ENCODE assay signal across 20 mouse cellular contexts in genomic region chr7:132303988-132304387, GRCm38 (mm10). TPM values are rescaled to one million over a fixed set of nuclear protein-coding genes. Genes with fewer than 3 reads are reported as not detected.
DNase-seq lines count a peak whose midpoint lies in the region; ATAC-seq lines count a peak whose summit lies in the region.
"Had no signal": no experiment of that assay in that cellular context is flagged by ENCODE, and none has a peak within 500 bp of the region (broad histone marks: within the 10 kb centered on the region; RNA-seq: fewer than 3 reads in every experiment).

No protein-coding gene starts in this region.

- H3K4me2 ChIP-seq in heart, embryonic 11.5 days: no peak overlapping the region
- H3K4me2 ChIP-seq: embryonic facial prominence, embryonic 12.5 days; hindbrain, embryonic 14.5 days; kidney, embryonic 15.5 days; liver, embryonic 12.5 days; midbrain, embryonic 13.5 days had no signal

- H3K4me3 ChIP-seq in brown adipose tissue, adult 24 weeks (ENCODE audit: insufficient read depth, low read depth, low read length): no peak overlapping the region
- H3K4me3 ChIP-seq in heart, embryonic 11.5 days (ENCODE audit: low read depth, low read length): no peak overlapping the region
- H3K4me3 ChIP-seq: embryonic facial prominence, embryonic 12.5 days; heart, adult 2 months; kidney, embryonic 15.5 days; liver, embryonic 12.5 days; midbrain, embryonic 13.5 days; myocyte had no signal

- H3K36me3 ChIP-seq in splenic B cell, adult 2 months (ENCODE audit: control insufficient read depth, insufficient read depth, low read length, poor library complexity, severe bottlenecking): no peaks in the 10 kb centered on the region; the same call in 1 of the 2 replicates
- no peaks in the 10 kb centered on the region for H3K36me3 ChIP-seq in heart, embryonic 11.5 days (ENCODE audit: control insufficient read depth, insufficient read depth, low read length)
- H3K36me3 ChIP-seq: embryonic facial prominence, embryonic 12.5 days; kidney, embryonic 15.5 days; liver, embryonic 12.5 days; midbrain, embryonic 13.5 days had no signal

- intact Hi-C loops in left cerebral cortex, postnatal 36 days (cut with DNase I): no loop called here

- WGBS in heart, embryonic 11.5 days (ENCODE audit: insufficient replicate concordance): 57% methylated on average over 7 of the region's 7 CpGs

- H3K4me1 ChIP-seq in brown adipose tissue, adult 24 weeks (ENCODE audit: control insufficient read depth, insufficient read depth, insufficient read length, low read length): peaks cover 73% of the 10 kb centered on the region
- H3K4me1 ChIP-seq in heart, embryonic 11.5 days (ENCODE audit: control insufficient read depth, insufficient read depth, low read length): peaks cover 4% of the 10 kb centered on the region; the same call in 1 of the 2 replicates

- H3K27ac ChIP-seq in brown adipose tissue, adult 24 weeks (replicated peaks; ENCODE audit: low read depth, low read length): peak overlapping the region; percentile 15; the same call in 1 of the 2 replicates
- no peak overlapping the region for H3K27ac ChIP-seq in heart, embryonic 11.5 days (ENCODE audit: low read depth, low read length)
- H3K27ac ChIP-seq: embryonic facial prominence, embryonic 12.5 days; hindbrain, embryonic 14.5 days; kidney, embryonic 15.5 days; liver, embryonic 12.5 days; midbrain, embryonic 13.5 days had no signal

- peak; percentile 30 to 46 for DNase-seq in lung, adult 18-20 months
- DNase-seq in lung, postnatal 14 days: no peak
- peak; percentile 31 for DNase-seq in splenic B cell, adult 2 months (ENCODE audit: low read depth, low spot score)
- DNase-seq in thymus, postnatal 4 days: peak; percentile 54
- no peak for DNase-seq in left cerebral cortex, postnatal 36 days (ENCODE audit: low spot score in 2 of 2)
- DNase-seq: cerebellum, adult 11-12 months; cerebellum, postnatal 36 days; heart, adult 2 months; heart, postnatal 10 days; right cerebral cortex, postnatal 4 days had no signal

- no peak overlapping the region for H3K9ac ChIP-seq in heart, embryonic 11.5 days (ENCODE audit: low read depth, low read length)
- H3K9ac ChIP-seq: embryonic facial prominence, embryonic 12.5 days; hindbrain, embryonic 14.5 days; kidney, embryonic 15.5 days; liver, embryonic 12.5 days; midbrain, embryonic 13.5 days had no signal

- no peaks in the 10 kb centered on the region for H3K27me3 ChIP-seq in splenic B cell, adult 2 months (ENCODE audit: control insufficient read depth, insufficient read depth, low read length, poor library complexity, severe bottlenecking)
- no peaks in the 10 kb centered on the region for H3K27me3 ChIP-seq in heart, embryonic 11.5 days (ENCODE audit: control insufficient read depth, insufficient read depth, low read length)
- H3K27me3 ChIP-seq: embryonic facial prominence, embryonic 12.5 days; kidney, embryonic 15.5 days; liver, embryonic 12.5 days; midbrain, embryonic 13.5 days had no signal

- H3K9me3 ChIP-seq in heart, embryonic 11.5 days (replicated peaks; ENCODE audit: control insufficient read depth, low read length): no peaks in the 10 kb centered on the region
- H3K9me3 ChIP-seq: embryonic facial prominence, embryonic 12.5 days; kidney, embryonic 15.5 days; liver, embryonic 12.5 days; midbrain, embryonic 13.5 days had no signal

- ATAC-seq in heart, embryonic 11.5 days (replicated peaks; ENCODE audit: insufficient number of reproducible peaks, low FRiP score, low TSS enrichment): no peak
- ATAC-seq: forebrain, embryonic 16.5 days; intestine, embryonic 16.5 days; liver, embryonic 12.5 days; midbrain, embryonic 13.5 days had no signal

RNA-seq across cellular contexts. Expression of gene Chst15, which starts 13.0 kb away (rescaled TPM):
- polyA plus RNA-seq in brown adipose tissue, adult 24 weeks (2012; ENCODE audit: insufficient read depth, insufficient read length, missing spikeins): 14.7 and 16.0 TPM in 2 replicates
- polyA plus RNA-seq in heart, embryonic 11.5 days (2014; fragmentation: Nextera tagmentation; extraction: Ambion mirVana): 2.4 and 3.3 TPM in 2 replicates
- total RNA-seq in left cerebral cortex, postnatal 36 days (2021): 10 to 100 TPM; 38.1 to 49.1 TPM

Comparison
In these comparisons a context has a peak if more than half of its experiments do, and no peak if none do; other contexts are left out.
1. DNase-seq: peak in lung, adult 18-20 months (2 of 2), splenic B cell, adult 2 months (single experiment) and thymus, postnatal 4 days (single experiment); none in lung, postnatal 14 days (single experiment) and left cerebral cortex, postnatal 36 days (0 of 2).